Mouse (Mus musculus): ENCODE results near the gene Myh11. TPM values are rescaled to one million over a fixed set of nuclear protein-coding genes. Genes with fewer than 3 reads are reported as not detected.

The Myh11 gene
- total RNA-seq, 1 experiment from 2014 or later = not detected

DNA sequence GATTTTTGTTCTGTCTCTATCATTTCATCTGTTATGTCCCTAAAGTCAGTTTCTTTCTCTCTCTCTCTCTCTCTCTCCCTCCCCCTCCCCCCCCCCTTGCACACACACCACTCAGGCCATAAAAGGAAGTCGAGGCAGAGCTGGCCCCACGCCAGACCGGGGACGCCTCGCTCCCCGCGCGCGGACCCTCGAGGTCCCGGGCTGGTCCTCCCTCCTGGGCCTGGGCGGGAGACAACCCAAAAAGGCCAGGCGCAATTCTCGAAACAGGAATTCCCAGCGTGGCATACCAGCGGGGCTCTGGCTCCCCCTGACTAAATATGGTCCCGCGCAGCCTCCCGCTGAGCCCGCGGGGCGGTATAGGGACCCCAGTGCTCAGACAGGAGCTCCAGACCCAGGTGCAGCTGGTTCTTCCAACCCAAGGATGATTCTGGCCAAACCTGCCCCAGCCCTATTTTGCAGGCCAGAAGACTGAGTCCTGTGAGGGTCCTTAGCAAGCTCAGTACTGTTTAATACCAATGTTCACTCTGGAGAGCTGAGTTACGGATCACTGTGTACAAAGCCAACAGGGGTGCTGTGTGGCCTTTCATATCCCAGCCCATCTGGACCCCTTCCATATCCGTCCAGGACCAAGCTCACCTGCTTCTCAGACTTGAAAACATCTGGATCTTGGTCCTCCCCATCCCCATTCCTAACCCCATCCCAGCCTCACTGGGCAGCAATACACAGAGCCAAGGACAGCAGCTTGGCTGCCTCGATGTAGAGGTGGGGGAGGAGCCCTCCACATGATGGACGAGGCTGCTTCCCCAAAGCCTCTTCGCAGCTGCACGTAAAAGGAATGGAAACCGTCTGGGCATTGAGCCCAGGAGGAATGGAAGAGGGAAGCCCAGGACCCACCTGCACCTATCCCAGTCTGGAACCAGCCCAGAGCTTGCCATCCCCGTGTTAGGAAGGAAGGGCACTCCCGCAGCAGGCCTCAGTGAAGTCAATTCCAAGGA lies 1.3 kb upstream of the Myh11 start:
- ATAC-seq (ENCODE audit: extremely low read depth, insufficient number of reproducible peaks, low FRiP score, poor library complexity, severe bottlenecking) = no peak

DNA sequence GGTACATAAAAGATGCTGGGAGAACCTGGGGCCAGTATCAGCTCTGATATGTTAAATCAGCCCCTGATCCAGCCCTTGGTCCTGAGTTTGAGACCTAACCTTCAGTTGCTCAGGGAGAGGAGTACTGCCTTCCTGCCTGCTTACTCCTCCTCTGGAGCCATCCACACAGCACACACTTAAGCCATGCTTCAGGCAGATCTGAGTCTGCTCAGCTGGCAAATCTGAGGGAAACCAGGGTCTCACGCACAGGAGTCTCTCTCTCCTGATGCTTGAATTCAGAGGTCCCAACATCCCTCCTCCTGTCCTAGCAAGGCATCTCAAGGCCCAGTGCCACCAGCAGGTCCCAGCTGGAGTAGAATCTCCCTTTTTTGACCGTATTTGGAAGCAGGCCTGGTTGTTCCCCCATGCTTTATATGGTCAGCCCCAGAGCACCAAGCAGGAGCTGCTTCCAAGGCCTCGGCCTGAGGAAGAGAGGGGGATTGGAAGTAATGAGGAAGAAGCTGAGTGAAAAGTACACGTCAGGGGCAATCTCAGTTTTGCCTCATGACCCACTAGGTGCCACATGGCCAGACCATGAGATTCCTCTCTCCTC lies 18.7 kb downstream of the Myh11 start:
- ATAC-seq (ENCODE audit: extremely low read depth, insufficient number of reproducible peaks, low FRiP score, poor library complexity, severe bottlenecking) = no peak

DNA sequence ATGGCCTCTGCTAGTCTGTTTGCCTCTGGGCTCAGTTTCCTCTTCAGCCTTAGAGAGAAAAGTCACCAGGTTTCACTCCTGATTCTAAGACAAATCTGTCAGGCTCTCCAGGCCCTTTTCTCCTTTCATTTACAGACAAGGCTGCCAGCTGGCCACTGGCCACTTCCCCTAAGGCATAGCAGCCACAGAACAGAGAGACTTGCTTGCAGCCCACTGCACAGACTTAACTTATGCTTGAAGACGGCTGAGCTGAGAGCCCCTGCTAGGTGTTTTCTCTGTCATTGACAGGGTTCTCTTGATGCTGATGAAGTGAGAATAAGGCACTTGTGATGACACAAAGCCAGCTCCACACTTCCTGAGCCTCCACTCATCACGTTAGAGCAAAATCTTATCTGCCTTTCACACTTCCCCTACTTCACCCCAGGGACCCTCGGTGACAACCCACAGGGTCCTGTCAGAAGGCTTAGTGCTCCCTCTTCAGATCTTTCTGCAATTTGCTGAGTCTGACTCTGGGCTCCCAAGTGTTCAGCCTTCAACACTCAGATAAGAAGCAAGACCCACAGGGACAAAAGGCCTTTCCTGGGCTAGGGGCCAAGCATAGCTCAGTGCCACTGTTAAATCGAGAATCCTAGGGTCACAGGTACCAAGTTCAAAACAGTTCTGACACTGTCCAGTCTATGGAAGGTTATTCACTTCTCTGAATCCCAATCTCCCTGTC lies 25.8 kb downstream of the Myh11 start:
- no peak for ATAC-seq (ENCODE audit: extremely low read depth, insufficient number of reproducible peaks, low FRiP score, poor library complexity, severe bottlenecking)

DNA sequence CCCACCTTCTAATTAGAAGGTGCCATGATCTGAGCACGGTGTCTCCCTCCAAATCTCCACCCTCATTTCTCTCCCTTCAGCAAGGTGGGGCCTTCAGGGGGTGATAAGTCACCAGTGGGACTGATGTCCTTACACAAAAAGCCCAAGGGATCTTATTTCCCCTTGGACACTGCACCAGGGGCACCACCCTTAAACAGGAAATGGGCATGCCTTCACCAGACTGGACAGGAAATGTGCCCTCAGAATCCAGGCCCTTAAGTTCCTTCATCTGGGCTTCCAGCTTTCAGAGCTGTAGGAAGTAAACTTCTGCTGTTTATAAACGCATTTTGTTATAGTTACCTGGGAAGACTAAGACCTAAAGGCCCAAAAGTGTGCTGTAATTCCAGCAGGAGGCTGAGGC lies 26.7 kb downstream of the Myh11 start:
- ATAC-seq (ENCODE audit: extremely low read depth, insufficient number of reproducible peaks, low FRiP score, poor library complexity, severe bottlenecking) = no peak

DNA sequence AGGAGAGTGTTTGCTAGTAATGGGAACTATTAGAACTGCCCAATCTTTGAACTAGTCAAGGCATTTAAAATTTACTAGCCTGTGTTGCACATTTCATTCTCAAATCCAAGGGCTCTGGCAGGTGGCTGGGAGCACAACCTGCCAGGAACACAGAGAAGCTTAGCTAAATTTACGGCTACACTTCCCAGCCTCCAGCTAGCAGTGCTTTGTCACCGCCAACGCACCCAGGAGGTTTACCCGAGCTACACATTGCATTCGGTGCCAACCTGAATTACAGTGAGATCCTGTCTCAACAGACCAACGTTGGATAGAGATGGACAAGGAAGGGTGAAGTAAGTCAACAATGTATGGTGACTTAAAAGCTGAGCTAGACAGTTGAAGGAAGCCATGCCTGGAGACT lies 27.9 kb downstream of the Myh11 start:
- no peak for ATAC-seq (ENCODE audit: extremely low read depth, insufficient number of reproducible peaks, low FRiP score, poor library complexity, severe bottlenecking)

DNA sequence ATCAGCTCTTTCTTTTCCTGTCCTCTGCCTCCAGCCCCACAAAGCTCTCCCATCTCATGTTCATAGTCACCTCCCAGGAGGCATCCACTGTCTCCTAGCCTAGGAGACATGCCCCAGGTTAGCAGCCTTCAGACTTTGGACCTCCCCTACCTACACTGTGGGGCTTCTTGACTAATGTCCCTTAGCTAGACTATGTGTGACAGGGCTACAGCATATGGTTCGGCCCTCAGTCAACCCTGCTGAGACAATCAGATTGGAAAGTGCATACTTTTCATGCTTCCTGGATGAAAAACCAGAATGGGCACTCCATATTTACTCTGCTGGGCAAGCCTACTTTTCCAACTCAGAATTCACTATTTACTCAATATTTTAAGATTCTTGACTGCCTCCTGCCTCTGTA lies 28.8 kb downstream of the Myh11 start:
- no peak for ATAC-seq (ENCODE audit: extremely low read depth, insufficient number of reproducible peaks, low FRiP score, poor library complexity, severe bottlenecking)

DNA sequence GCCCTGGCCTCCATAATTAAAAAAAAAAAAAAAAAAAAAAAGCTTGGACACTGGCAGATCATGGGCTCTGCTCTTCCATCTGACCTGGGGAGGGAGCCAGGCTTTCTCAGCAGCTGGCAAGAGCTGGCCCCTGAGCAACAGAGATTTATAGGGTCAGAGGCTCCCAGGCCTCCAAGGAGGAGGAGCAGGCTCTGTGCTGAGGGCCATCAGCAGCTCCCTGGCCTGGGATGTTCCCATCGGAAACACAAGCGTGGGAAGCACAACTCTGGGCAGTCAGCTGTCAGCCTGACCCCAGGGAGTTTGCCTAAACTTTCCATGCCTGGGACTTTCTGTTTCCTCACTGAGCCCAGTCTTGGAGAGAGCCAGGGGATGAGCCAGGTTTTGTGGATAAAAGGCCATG lies 32.3 kb downstream of the Myh11 start:
- no peak for ATAC-seq (ENCODE audit: extremely low read depth, insufficient number of reproducible peaks, low FRiP score, poor library complexity, severe bottlenecking)

DNA sequence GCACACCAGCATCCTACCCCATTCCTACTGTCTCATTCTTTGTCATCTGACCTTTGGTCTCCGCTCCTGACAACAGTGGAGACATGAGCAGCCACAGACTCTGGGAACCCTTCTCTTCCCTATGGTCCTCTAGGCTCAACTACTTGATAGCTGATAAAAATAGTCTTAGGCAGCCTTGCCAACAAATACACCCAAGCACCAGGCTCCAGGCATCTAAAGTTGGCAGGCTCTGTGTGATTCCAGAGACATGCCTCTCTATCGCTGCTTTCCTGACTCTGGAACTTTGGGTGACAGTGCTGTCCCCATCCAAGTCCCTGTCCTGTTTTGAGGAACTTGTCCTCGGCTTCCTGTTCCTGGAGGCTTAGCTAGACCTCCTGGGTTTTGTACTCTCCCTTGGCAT lies 37.6 kb downstream of the Myh11 start:
- no peak for ATAC-seq (ENCODE audit: extremely low read depth, insufficient number of reproducible peaks, low FRiP score, poor library complexity, severe bottlenecking)

DNA sequence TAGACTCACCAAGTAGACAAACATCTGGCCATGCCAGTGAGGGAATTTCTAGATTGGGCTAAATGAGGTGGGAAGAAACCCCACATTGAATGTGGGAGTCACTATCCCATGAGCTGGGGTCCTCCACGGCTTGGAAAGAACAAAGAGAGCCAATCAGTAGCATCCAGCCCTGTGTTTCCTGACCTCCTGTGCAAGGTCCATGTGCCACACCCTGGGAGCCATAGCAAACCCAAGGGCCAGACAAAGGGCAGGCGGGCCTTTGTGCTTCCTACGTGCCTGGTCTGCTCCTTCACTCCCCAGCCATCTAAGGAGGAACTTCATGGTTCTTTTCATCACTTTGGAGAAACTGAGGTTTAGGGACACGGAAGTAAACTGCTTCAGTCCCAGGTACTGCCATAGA lies 38.3 kb downstream of the Myh11 start:
- ATAC-seq (ENCODE audit: extremely low read depth, insufficient number of reproducible peaks, low FRiP score, poor library complexity, severe bottlenecking) = no peak

DNA sequence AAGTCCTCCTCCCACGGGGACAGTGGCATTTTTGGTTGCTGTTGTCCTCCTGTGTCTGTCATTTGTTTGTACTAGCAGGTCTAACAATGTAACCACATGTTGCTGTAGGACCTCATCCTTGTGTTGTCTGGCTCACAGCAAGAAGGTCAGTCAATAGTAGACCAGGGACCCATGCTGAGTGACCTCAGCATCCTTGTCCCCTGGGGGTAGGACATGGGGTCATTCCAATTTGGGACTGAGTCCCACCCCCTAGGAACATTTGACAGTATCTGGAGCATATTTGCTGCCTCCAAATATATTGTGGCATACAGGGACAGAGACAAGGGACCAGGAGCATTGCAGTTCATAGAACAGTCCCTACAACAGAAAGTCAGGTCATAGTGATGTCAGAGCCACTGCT lies 41.3 kb downstream of the Myh11 start:
- no peak for ATAC-seq (ENCODE audit: extremely low read depth, insufficient number of reproducible peaks, low FRiP score, poor library complexity, severe bottlenecking)

DNA sequence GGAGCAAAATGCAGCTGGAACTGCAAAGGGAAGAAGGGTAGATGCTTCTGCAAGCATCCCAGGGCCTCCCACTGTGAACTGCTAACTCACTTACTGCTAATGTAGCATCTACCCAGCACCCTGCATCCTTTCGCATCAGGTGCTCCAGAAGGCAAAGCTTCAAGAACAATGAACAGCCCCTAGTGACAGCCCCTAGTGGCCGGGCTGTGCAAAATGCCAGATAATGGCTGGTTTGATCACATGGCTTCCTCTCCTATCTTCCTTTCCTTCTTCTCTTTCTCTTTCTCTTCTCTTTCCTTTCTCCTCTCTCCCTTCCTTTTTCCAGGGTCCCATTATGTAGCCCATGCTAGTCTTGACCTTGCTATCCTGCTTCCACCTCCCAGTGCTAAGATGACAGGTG lies 48.6 kb downstream of the Myh11 start:
- no peak for ATAC-seq (ENCODE audit: extremely low read depth, insufficient number of reproducible peaks, low FRiP score, poor library complexity, severe bottlenecking)

DNA sequence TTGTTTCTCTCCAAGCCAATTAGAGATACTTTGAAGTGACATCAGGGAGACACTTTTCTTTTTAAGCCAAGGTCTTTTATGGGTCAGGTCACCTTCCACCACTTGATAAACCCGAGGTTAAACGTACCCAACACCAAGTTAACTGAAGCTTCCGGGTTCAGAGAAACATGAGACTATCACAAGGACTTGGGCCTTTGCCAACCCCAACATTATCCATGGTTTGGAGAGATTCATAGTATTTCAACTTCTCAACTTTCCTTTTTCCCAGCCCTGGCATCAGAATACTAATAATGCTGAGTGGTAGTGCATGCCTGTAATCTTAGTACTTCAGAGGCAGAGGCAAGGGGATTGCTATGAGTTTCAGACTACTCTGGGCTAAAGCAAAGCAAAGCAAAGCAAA lies 49.1 kb downstream of the Myh11 start:
- no peak for ATAC-seq (ENCODE audit: extremely low read depth, insufficient number of reproducible peaks, low FRiP score, poor library complexity, severe bottlenecking)

DNA sequence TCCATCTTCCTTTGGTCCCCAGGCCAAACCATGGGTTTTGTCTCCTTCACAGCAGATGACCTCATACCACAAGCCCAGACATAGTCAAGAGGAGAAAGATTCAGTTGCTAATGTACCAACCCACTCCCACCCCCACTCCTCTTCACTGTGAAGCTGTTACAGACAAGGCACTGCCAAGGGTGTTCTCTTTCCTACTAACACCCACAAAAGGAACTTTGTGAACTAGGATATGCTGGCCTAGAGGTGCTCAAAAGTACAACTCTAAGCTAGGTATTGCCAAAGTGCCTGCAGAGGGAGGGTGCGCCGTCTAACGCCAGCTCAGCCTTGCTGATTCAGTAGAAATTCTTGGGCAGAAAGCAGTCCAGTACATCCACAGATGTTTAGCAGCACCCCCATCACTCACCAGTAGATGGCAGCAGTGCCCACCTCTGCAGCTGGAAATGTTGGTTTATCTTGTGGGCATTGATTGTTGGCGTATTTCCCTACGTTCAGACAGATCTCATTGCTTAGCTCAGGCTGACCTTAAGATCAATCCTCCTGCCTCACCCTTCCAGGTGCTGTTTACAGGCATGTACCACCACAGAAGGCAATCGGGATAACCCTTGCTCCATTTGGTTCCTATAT lies 54.0 kb downstream of the Myh11 start:
- ATAC-seq (ENCODE audit: extremely low read depth, insufficient number of reproducible peaks, low FRiP score, poor library complexity, severe bottlenecking) = peak; percentile 60; the same call in 1 of the 2 replicates

DNA sequence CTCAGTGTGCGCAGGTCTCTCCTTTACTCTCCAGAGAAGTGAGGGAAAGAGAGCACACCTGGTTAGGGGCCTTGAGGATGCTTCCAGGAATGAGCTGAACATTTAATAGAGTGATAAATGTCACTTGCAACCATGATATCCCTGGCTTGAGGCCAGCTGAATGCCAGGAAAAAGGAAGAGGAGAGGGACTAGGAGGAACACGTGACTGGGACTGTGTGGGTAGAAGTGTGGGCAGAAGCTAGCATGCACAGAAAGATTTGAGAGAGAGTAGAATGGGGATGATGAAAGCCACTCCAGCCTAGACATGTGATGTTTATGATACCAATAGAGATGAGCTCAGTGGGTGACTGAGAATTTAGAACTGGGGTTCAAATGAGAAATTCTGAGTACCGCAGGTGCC lies 76.0 kb downstream of the Myh11 start:
- ATAC-seq (ENCODE audit: extremely low read depth, insufficient number of reproducible peaks, low FRiP score, poor library complexity, severe bottlenecking) = no peak

DNA sequence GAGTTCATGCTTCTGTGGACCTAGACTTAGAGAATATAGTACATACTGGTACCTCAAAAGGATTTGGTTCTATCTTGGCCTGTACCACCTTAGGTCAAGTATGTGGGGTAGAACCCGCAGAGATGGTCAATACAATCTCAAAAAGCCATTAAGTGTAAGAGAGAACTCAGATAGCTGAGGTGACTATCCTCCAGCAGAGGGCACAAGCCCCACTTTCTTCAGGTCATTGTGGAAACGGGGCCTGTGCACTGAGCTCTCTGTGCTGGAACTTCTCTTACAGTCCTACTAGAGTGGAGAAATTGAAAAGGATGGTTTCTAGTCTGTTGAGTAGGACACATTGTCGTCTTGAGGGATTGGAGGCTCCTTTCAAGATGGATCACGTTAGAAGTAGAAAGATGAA lies 92.4 kb downstream of the Myh11 start:
- no peak for ATAC-seq (ENCODE audit: extremely low read depth, insufficient number of reproducible peaks, low FRiP score, poor library complexity, severe bottlenecking)

DNA sequence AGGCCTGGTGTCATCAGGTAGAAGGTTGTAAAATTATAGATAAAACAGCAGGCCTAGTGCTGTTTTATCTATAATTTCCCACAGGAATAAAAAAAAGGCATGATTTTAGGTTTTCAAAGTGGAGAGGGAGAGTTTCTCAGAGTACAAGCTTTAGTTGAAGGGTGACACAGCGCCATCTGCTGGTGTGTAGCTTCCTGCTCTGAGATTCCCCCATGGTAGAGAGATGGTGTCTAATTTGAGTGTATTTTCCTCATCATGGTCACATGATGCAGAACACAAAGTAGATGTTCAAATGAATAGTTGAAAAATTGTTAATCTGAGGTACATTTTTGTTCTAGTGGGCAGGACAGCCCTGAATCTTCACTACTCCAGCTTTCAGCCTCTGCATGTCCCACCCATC lies 95.7 kb downstream of the Myh11 start:
- peak; percentile 37; the same call in 1 of the 2 replicates for ATAC-seq (ENCODE audit: extremely low read depth, insufficient number of reproducible peaks, low FRiP score, poor library complexity, severe bottlenecking)

DNA sequence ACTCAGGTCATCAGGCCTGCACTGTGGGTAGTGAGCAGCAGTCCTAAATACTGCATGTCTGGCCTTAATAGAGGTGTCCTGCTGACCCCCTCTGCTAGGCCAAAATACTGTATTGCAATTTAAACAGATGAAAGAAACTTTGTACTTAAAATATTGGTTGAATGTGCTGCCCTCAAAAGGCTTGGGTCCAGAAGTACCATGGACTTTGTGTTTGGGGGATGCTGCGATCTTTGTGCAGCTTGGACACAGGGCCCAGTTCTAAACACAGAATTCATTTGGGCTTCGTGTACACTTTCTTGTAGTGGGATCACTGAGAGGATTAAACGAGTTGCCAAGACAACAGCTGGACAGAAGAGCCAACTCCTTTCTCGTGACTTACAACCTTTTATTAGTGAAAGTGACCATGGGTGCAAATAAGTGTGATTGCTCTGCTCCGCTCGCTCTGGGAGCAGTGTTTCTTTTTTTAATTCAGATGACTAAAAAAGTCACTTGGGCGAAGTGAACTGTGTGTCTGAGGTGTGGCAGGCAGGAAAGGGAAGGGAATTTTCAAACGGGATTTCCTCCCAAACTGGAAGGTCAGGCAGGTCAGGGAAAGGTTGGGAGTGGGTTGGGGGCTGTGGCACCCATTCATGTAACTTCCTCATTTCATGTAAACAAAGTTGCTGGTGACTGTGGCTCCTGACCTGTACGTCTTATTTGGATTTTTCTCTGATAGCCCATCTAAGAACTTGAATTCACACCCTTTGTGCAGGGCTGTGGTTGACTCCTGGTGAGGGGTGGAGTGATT lies 96.8 kb downstream of the Myh11 start:
- ATAC-seq (ENCODE audit: extremely low read depth, insufficient number of reproducible peaks, low FRiP score, poor library complexity, severe bottlenecking) = no peak

DNA sequence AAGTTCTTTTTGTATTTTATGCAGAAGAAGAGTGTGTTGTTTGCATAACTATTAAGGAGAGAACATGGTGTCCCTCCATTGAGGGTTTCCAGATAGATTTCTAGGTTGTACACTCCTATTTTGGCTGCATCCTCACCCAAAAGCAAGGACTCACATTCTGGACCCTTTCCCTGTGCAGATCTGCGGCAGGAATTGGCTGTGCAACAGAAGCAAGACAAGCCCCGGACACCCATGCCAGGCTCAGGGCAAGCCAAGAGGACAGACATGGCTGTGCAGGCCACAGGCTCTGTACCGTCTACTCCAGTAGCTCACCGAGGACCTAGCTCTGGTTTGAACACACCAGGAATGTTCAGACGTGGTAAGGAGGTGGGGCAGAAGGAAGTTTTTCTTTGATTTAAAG lies 105.7 kb downstream of the Myh11 start:
- no peak for ATAC-seq (ENCODE audit: extremely low read depth, insufficient number of reproducible peaks, low FRiP score, poor library complexity, severe bottlenecking)

DNA sequence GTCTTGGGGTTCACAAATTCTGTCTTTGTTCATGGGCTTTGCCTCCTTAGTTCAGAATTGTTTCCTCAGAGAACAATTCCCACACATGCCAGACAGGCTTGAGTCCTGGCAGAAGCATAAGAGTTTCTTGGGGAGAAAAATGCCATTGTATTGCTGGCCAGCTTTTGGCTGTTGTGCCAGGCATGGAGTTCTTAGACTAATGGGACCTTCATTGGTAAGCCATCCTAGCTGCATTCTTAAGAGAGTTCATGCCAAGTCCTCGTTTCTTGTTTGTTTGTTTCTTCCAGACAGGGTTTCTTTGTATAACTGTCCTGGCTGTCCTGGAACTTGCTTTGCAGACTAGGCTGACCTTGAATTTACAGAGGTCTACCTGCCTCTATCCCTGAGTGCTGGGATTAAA lies 107.3 kb downstream of the Myh11 start:
- no peak for ATAC-seq (ENCODE audit: extremely low read depth, insufficient number of reproducible peaks, low FRiP score, poor library complexity, severe bottlenecking)
